Mouse (Mus musculus) neutrophil, adult 83 days (primary cell): Measurements from ENCODE around the gene Olfr860. TPM values are rescaled to one million over a fixed set of nuclear protein-coding genes. Genes with fewer than 3 reads are reported as not detected.

Experiments
- total RNA-seq, 2 experiments: library from RNA; stranded (reverse); gene quantifications; one replicate each; pipeline ENCODE4 v1.2.4; 2023

Gene Olfr860
- not detected for total RNA-seq

GRCm38 (mm10) chr9:19849647-19850046 is at the start of gene Olfr860:
Gene Olfr860 (minus strand): TSS chr9:19849747.

GRCm38 (mm10) chr9:19887904-19888303 is 38.4 kb upstream of the Olfr860 start, which contains the start of gene Olfr862:
Gene Olfr862 (minus strand): TSS chr9:19888004.

GRCm38 (mm10) chr9:19804606-19805005 is 44.9 kb downstream of the Olfr860 start, which contains the start of gene Olfr859:
Gene Olfr859 (plus strand): TSS chr9:19804906.

Other genes with a start within 250 kb of the Olfr860 start
- 1 to 10 TPM; 7.5 to 8.6 TPM for gene Zfp317, start 227.6 kb downstream of the Olfr860 start, total RNA-seq
- gene Olfr857, start 140.3 kb downstream of the Olfr860 start, total RNA-seq = not detected
- gene Olfr58, start 69.5 kb downstream of the Olfr860 start, total RNA-seq = not detected
- not detected for gene Olfr859, start 44.8 kb downstream of the Olfr860 start, total RNA-seq
- gene Olfr862, start 38.3 kb upstream of the Olfr860 start, total RNA-seq = not detected
- not detected for gene Olfr77, start 67.1 kb upstream of the Olfr860 start, total RNA-seq
- not detected for gene Olfr866, start 178.3 kb upstream of the Olfr860 start, total RNA-seq
- not detected for gene Olfr867, start 207.8 kb upstream of the Olfr860 start, total RNA-seq
- gene Olfr868, start 248.9 kb upstream of the Olfr860 start, total RNA-seq = not detected